Mouse (Mus musculus) cerebellum, adult 2 months (tissue): ENCODE results near the gene Tmem104. TPM values are rescaled to one million over a fixed set of nuclear protein-coding genes. Genes with fewer than 3 reads are reported as not detected.

Experiments used
- DNase-seq, 2 experiments: peaks; one replicate each; pipeline ENCODE4 v3.0.0; 2021
- H3K27ac ChIP-seq: fragments of 200-500 bp; 2 replicates; pipeline ENCODE4 v1.5.1; 2012; ENCODE audit warnings: low read length, control low read depth, inconsistent platforms; ENCODE audit not compliant: insufficient read depth
- H3K27me3 ChIP-seq: fragments of 200-500 bp; 2 replicates; pipeline ENCODE4 v1.6.1; 2012; ENCODE audit warnings: inconsistent platforms, mild to moderate bottlenecking, low read length, moderate library complexity; ENCODE audit not compliant: control insufficient read depth, insufficient read depth
- H3K4me1 ChIP-seq: fragments of 200-500 bp; 2 replicates; pipeline ENCODE4 v1.6.1; 2011; ENCODE audit warnings: low read length; ENCODE audit not compliant: control insufficient read depth, insufficient read depth
- H3K4me3 ChIP-seq: fragments of 200-500 bp; replicated peaks from 2 replicates; pipeline ENCODE3; 2011; ENCODE audit warnings: mild to moderate bottlenecking, low read depth, low read length, control low read depth; ENCODE audit not compliant: insufficient read depth
- CTCF ChIP-seq: fragments of 200-500 bp; IDR thresholded peaks from 2 replicates; pipeline ENCODE4 v1.5.1; 2011; ENCODE audit warnings: low read depth, mild to moderate bottlenecking, control low read depth, low read length, moderate library complexity, borderline replicate concordance; ENCODE audit not compliant: insufficient read depth
- POLR2A ChIP-seq: fragments of 200-500 bp; IDR thresholded peaks from 2 replicates; pipeline ENCODE4 v1.6.1; 2011; ENCODE audit warnings: low read length, control low read depth, borderline replicate concordance; ENCODE audit not compliant: insufficient read depth
- WGBS: fragments of 180-500 bp; shearing (Covaris S2); methylation state at CpG from one replicate; pipeline ENCODE4 v1.1.7; 2018; 5-methylcytosine and 5-hydroxymethylcytosine counted together
- polyA plus RNA-seq: library from polyadenylated mRNA; depleted of rRNA; stranded (reverse); fragments of >200 nt; gene quantifications from 2 replicates; pipeline ENCODE4 v1.2.3, GENCODE M21; 2012

Tmem104 gene
- polyA plus RNA-seq, 1 experiment, result 13.3 TPM

- TF ChIP-seq POLR2A (no peak), CTCF (no peak)
- DNase-seq, result no peak
- WGBS, result 60% methylated on average over 6 of the region's 6 CpGs
- H3K27me3 ChIP-seq, result no peaks in the 10 kb centered on the region
- no peak overlapping the region for H3K4me3 ChIP-seq
- peaks cover 65% of the 10 kb centered on the region for H3K4me1 ChIP-seq
- peak overlapping the region; percentile 14; the same call in 1 of the 2 replicates for H3K27ac ChIP-seq
Observed at GRCm38 (mm10) chr11:115247945-115248344, 60.7 kb downstream of the Tmem104 start.

- Histone ChIP-seq H3K4me1 (peaks cover 57% of the 10 kb centered on the region), H3K4me3 (no peak overlapping the region), H3K27ac (peak overlapping the region; percentile 6; the same call in 1 of the 2 replicates), H3K27me3 (no peaks in the 10 kb centered on the region)
- DNase-seq, result peak; percentile 63 to 74
- 7% methylated on average over 63 of the region's 63 CpGs for WGBS
- TF ChIP-seq POLR2A (no peak), CTCF (no peak)
Observed at GRCm38 (mm10) chr11:115249721-115250404, 62.6 kb downstream of the Tmem104 start.

DNA sequence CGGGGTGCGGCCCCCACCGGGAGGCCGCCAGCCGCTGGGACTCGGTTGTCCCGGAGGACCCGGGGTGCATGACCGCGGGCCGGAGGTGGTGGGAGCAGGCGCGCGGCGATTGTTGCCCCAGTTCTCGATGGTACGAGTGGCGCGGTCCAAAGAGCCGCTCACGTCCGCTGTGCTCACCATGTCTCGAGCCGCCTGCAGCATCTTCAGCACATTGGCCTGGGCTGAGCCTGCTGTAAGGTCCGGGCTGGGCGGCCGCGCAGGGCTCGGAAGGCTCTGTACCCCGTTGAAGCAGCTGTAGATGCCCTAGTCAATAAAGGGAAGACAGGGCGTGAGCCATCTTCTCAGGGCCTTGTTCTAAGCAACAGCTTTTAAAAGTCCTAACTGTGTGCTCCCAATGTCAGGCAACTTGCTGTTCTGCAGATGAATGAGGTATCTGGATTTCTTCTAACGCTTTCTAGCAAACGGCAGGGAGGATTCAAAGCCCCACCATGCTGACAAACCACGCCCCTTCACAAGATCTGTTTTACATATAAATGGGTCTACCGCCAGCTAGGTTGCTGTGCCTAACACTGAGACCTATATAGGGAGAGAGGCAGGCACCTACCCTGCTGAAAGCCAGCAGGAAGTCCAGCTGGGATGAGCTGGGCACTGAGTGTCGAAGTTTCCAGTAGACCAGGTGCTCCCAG lies 63.3 kb downstream of the Tmem104 start:
- Histone ChIP-seq H3K27me3 (no peaks in the 10 kb centered on the region), H3K27ac (peak overlapping the region; percentile 6; the same call in 1 of the 2 replicates), H3K4me3 (no peak overlapping the region), H3K4me1 (peaks cover 50% of the 10 kb centered on the region)
- no peak for DNase-seq
- whole genome bisulfite sequencing, result 16% methylated on average over 36 of the region's 36 CpGs
- TF ChIP-seq CTCF (no peak), POLR2A (no peak)

DNA sequence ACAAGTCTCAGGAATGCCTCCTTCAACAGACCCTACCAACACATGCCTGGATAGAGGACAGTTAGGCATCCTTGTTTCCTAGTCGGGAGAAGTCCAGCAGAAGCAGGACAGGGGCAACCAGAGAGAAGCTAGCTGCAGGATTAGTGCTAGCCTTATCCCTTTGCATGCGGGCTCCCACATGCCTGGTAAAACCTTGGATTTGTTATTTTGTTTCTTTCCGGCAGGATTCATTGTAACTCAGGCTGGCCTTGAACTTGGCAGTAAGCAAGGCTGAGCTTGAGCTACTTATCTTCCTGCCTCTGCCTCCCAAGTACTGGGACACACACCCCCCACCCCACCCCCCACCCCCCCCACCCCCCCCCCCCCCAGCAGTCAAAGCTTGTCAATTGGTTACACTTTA lies 64.0 kb downstream of the Tmem104 start:
- no peak for DNase-seq
- TF ChIP-seq POLR2A (no peak), CTCF (no peak)
- Histone ChIP-seq H3K4me1 (peaks cover 49% of the 10 kb centered on the region), H3K4me3 (no peak overlapping the region), H3K27ac (no peak overlapping the region), H3K27me3 (no peaks in the 10 kb centered on the region)
- WGBS, result 68% methylated on average over 3 of the region's 3 CpGs

DNA sequence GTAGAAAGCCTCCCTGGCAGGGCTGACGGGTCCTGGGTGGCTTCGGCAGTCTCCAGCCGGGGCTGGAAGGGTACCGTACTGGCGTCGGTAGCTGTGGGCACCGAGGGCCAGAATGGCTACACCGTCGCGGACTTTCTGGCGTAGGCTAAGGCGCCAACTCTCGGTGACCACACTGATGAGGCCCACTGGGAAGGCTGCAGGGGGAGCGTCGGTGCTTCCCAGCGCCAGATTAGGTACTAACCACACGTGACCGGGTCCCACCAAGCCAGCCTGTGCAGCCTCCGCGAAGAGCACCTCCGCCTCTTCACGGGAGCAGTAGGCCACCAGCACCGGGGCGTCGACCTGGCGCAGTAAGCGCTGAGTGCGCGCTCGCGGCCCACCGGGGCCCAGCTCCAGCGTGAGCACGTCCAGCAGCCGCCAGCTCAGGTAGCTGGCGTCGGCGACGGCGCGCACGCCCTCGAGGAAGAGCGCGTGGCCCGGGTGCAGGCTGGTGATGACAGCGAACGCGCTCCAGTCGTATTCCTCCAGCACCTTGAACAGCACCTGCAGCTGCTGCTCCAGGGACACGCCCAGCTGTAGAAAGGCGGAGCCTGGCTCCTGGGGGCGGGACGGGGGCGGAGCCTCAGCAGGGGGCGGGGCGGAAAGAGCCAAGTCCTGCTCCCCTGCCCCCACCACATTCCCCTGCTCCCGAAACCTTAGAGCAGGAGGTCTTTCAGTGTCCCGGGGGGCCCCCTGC lies 70.7 kb downstream of the Tmem104 start:
- H3K27ac ChIP-seq, result no peak overlapping the region
- H3K4me3 ChIP-seq, result no peak overlapping the region
- no peaks in the 10 kb centered on the region for H3K27me3 ChIP-seq
- DNase-seq, result no peak
- H3K4me1 ChIP-seq, result peaks cover 44% of the 10 kb centered on the region
- WGBS, result 19% methylated on average over 59 of the region's 59 CpGs
- TF ChIP-seq CTCF (no peak), POLR2A (no peak)

DNA sequence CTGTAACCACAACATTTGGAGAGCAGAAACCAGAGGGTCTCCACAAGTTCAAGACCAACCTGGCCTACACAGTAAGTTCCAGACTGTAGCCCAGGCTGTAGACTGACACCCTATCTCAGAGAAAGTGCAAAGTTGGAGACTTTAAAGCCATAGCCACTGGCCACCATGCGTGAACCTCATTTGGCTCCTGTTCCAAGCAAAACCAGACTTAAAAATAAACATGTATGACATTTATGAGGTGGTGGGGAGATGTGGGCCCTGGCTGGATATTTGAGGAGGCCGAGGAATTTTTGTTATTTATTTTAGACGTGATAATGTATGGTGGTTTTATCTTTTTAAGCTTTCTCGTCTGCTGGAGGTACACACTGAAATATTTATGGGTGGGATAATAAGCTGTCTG lies 71.8 kb downstream of the Tmem104 start:
- H3K27me3 ChIP-seq, result no peaks in the 10 kb centered on the region
- no peak for DNase-seq

DNA sequence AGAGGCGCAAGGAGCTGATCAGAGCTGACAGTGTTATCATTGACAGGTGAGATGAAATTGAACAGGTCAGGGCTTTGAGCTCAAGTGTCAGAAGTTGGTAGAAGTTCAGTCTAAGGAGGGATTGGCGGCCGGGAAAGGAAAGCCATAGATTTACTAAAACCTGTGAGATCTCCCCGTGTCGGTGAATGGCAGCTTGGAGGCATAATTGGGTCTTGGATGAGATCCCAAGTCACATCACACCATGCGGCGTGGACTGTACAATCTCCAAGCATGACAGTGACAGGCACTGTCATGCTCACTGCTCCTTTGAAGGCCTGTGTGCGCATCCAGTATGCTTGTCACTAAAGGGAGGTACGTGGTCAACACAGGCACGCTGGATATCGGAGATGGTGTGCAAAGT lies 75.7 kb downstream of the Tmem104 start:
- TF ChIP-seq CTCF (no peak), POLR2A (0 out of 2 replicates have a peak, but pooled peaks have one; percentile 6)
- Histone ChIP-seq H3K27me3 (no peaks in the 10 kb centered on the region), H3K4me1 (peaks cover 37% of the 10 kb centered on the region), H3K4me3 (peak overlapping the region; percentile 19), H3K27ac (peak overlapping the region; percentile 79)
- WGBS, result 20% methylated on average over 11 of the region's 11 CpGs
- DNase-seq, result peak; percentile 72 to 82

More for the DNA sequence above, 71.8 kb downstream of the Tmem104 start:
- peaks cover 47% of the 10 kb centered on the region for H3K4me1 ChIP-seq
- H3K27ac ChIP-seq, result no peak overlapping the region
- WGBS, result 78% methylated on average over 4 of the region's 4 CpGs
- H3K4me3 ChIP-seq, result no peak overlapping the region
- TF ChIP-seq POLR2A (no peak), CTCF (no peak)
